Mouse (Mus musculus) heart, postnatal 0 days (tissue): ENCODE results near the gene Cbfa2t3. TPM values are rescaled to one million over a fixed set of nuclear protein-coding genes. Genes with fewer than 3 reads are reported as not detected.

Experiments used
- ATAC-seq: fragments of 200-750 bp; cut with Nextera tagmentation; 2 replicates; pipeline ENCODE4 v1.8.0; 2017; ENCODE audit warnings: low read depth, moderate number of reproducible peaks, moderate library complexity; ENCODE audit not compliant: insufficient read depth
- DNase-seq: peaks from one replicate; pipeline ENCODE4 v3.0.0-alpha.2; 2016; ENCODE audit warnings: low spot score
- H3K27ac ChIP-seq: fragments of 300-500 bp; sonication (generic); 2 replicates; pipeline ENCODE4 v1.5.1; 2014; ENCODE audit warnings: low read depth, mild to moderate bottlenecking
- H3K27me3 ChIP-seq: fragments of 300-500 bp; sonication (generic); 2 replicates; pipeline ENCODE4 v1.6.1; 2014; ENCODE audit warnings: low read length, mixed read lengths; ENCODE audit not compliant: control insufficient read depth, insufficient read depth
- H3K36me3 ChIP-seq: fragments of 300-500 bp; sonication (generic); replicated peaks from 2 replicates; pipeline ENCODE4 v1.6.1; 2014; ENCODE audit warnings: low read length, mixed read lengths; ENCODE audit not compliant: control insufficient read depth, insufficient read depth
- H3K4me1 ChIP-seq: fragments of 300-500 bp; sonication (generic); 2 replicates; pipeline ENCODE4 v1.6.1; 2014; ENCODE audit warnings: antibody characterized with exemption; ENCODE audit not compliant: control insufficient read depth, insufficient read depth
- H3K4me2 ChIP-seq: fragments of 300-500 bp; sonication (generic); 2 replicates; pipeline ENCODE4 v1.6.1; 2014; ENCODE audit warnings: low read depth, mild to moderate bottlenecking, low read length, moderate library complexity
- H3K4me3 ChIP-seq: fragments of 300-500 bp; sonication (generic); 2 replicates; pipeline ENCODE4 v1.5.1; 2014; ENCODE audit warnings: low read depth, low read length
- H3K9ac ChIP-seq: fragments of 300-500 bp; sonication (generic); replicated peaks from 2 replicates; pipeline ENCODE4 v1.6.1; 2014; ENCODE audit warnings: low read depth, low read length, mixed read lengths
- H3K9me3 ChIP-seq: fragments of 300-500 bp; sonication (generic); replicated peaks from 2 replicates; pipeline ENCODE4 v1.6.1; 2016; ENCODE audit warnings: low read length; ENCODE audit not compliant: control insufficient read depth
- CTCF ChIP-seq: IDR thresholded peaks from 2 replicates; pipeline ENCODE4 v1.5.1; 2016; ENCODE audit warnings: antibody characterized with exemption, control low read depth, low read depth
- EP300 ChIP-seq: IDR thresholded peaks from 2 replicates; pipeline ENCODE4 v1.6.1; 2016; ENCODE audit warnings: antibody characterized with exemption, low read depth
- WGBS: fragments of 180-500 bp; shearing (Covaris S2); extraction: QIAGEN DNeasy Blood & Tissue Kit; methylation state at CpG from one replicate; pipeline ENCODE4 v1.1.7; 2014; 5-methylcytosine and 5-hydroxymethylcytosine counted together
- polyA plus RNA-seq: library from polyadenylated mRNA; unstranded; fragments of >200 nt; fragmentation: Nextera tagmentation; extraction: Ambion mirVana; gene quantifications from 2 replicates; pipeline ENCODE4 v1.2.1, GENCODE M21; 2015
- total RNA-seq: library from RNA; depleted of rRNA; stranded (reverse); fragments of >200 nt; gene quantifications from 2 replicates; pipeline ENCODE4 v1.2.3, GENCODE M21; 2014; ENCODE audit warnings: low replicate concordance

Cbfa2t3 gene
- total and polyA plus RNA-seq, 2 experiments from 2014 or later = 1.1 to 4.3 TPM

DNA sequence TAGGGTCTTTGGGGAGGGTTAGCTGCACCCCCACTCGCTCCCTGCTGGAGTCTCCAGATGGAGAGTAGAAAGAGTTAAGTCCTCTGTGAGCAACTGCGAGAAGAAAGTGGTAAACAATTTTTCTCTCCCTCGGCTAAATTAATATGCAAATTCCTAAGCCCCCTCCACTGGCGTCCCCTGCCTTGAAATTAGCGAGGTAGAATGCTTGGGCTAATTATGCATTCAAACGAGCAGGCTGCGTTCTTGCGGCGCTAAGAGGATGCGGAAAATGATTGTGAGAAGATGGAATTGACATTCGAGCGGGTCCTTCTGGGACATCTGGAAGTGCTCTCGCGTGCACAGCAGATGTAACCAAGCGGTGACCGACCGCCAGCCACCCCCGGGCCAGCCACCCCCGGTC is 43.6 kb upstream of the Cbfa2t3 start:
- Histone ChIP-seq H3K4me3 (no peak overlapping the region), H3K36me3 (no peaks in the 10 kb centered on the region), H3K27me3 (peaks cover 69% of the 10 kb centered on the region), H3K4me2 (no peak overlapping the region), H3K27ac (no peak overlapping the region), H3K9ac (no peak overlapping the region), H3K9me3 (no peaks in the 10 kb centered on the region), H3K4me1 (no peaks in the 10 kb centered on the region)
- DNase-seq = no peak
- TF ChIP-seq EP300 (no peak), CTCF (no peak)
- 25% methylated on average over 19 of the region's 19 CpGs for WGBS
- ATAC-seq = no peak

- Histone ChIP-seq H3K27ac (no peak overlapping the region), H3K9ac (no peak overlapping the region), H3K4me2 (no peak overlapping the region), H3K27me3 (peaks cover 48% of the 10 kb centered on the region), H3K36me3 (no peaks in the 10 kb centered on the region), H3K9me3 (no peaks in the 10 kb centered on the region), H3K4me3 (no peak overlapping the region), H3K4me1 (peaks cover 16% of the 10 kb centered on the region)
- WGBS = 40% methylated on average over 11 of the region's 11 CpGs
- ATAC-seq (no peak), DNase-seq (no peak)
- TF ChIP-seq CTCF (no peak), EP300 (no peak)
Observed at GRCm38 (mm10) chr8:122739102-122739725, 40.3 kb upstream of the Cbfa2t3 start.

DNA sequence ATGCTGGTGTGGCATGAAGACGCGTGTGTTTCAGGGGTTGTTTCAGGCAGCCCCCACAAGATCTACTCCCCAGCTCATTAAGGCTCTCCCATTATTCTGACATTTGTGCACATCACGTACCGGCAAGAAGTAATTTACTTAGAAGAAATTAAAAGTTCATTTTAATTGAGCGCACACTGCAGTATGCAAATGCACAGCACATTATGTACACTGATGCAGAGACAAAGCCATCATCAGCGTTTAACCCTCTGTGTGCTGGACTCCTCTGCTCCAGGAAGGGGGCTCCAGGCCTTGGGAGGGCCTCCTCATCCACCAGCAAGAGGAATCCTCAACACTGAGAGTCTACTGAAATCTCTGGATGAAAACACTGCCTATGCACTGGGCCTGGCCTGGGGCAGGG is 39.0 kb upstream of the Cbfa2t3 start:
- no peak for TF ChIP-seq EP300
- no peak for TF ChIP-seq CTCF
- Histone ChIP-seq H3K4me3 (no peak overlapping the region), H3K4me2 (no peak overlapping the region), H3K4me1 (peaks cover 16% of the 10 kb centered on the region), H3K9ac (no peak overlapping the region), H3K27me3 (peaks cover 40% of the 10 kb centered on the region), H3K27ac (no peak overlapping the region), H3K36me3 (no peaks in the 10 kb centered on the region), H3K9me3 (no peaks in the 10 kb centered on the region)
- no peak for DNase-seq
- ATAC-seq = no peak
- 85% methylated on average over 6 of the region's 6 CpGs for WGBS

GRCm38 (mm10) chr8:122737071-122737470 is 38.2 kb upstream of the Cbfa2t3 start:
- Histone ChIP-seq H3K27ac (no peak overlapping the region), H3K4me3 (no peak overlapping the region), H3K36me3 (no peaks in the 10 kb centered on the region), H3K9ac (no peak overlapping the region), H3K4me2 (no peak overlapping the region), H3K9me3 (no peaks in the 10 kb centered on the region), H3K27me3 (peaks cover 34% of the 10 kb centered on the region), H3K4me1 (peaks cover 16% of the 10 kb centered on the region)
- peak; percentile 28 for DNase-seq
- WGBS = 34% methylated on average over 4 of the region's 4 CpGs
- TF ChIP-seq EP300 = no peak
- TF ChIP-seq CTCF = no peak
- no peak for ATAC-seq

- no peak overlapping the region for H3K9ac ChIP-seq
- peak overlapping the region; percentile 38 for H3K4me2 ChIP-seq
- H3K27ac ChIP-seq = no peak overlapping the region
- no peaks in the 10 kb centered on the region for H3K9me3 ChIP-seq
- no peak overlapping the region for H3K4me3 ChIP-seq
- 78% methylated on average over 11 of the region's 11 CpGs for WGBS
- no peaks in the 10 kb centered on the region for H3K36me3 ChIP-seq
- DNase-seq (no peak), ATAC-seq (no peak)
- H3K27me3 ChIP-seq = peaks cover 30% of the 10 kb centered on the region
- TF ChIP-seq EP300 = no peak
- peaks cover 16% of the 10 kb centered on the region for H3K4me1 ChIP-seq
Observed at GRCm38 (mm10) chr8:122736623-122737022, 37.7 kb upstream of the Cbfa2t3 start.
